Mouse (Mus musculus): ENCODE data around the gene Ppp1r14c. TPM values are rescaled to one million over a fixed set of nuclear protein-coding genes. Genes with fewer than 3 reads are reported as not detected.

Ppp1r14c gene
- 2.7 and 3.0 TPM in 2 replicates for polyA plus RNA-seq (2014; fragmentation: Nextera tagmentation; extraction: Ambion mirVana)

GRCm38 (mm10) chr10:3366036-3366869 is at the start of gene Ppp1r14c:
Gene Ppp1r14c (plus strand): TSS chr10:3366057.
- H3K4me3 ChIP-seq (ENCODE audit: low read depth, low read length) = peak within 1 kb of the TSS; percentile 56
- no peaks in the 10 kb centered on the region for H3K36me3 ChIP-seq (ENCODE audit: control insufficient read depth, insufficient read depth, low read length)
- no peak within 1 kb of the TSS for H3K9ac ChIP-seq (replicated peaks; ENCODE audit: low read depth, low read length)
- no peak within 1 kb of the TSS for H3K27ac ChIP-seq (ENCODE audit: low read length)
- peaks cover 9% of the 10 kb centered on the region; the same call in 1 of the 2 replicates for H3K4me1 ChIP-seq (ENCODE audit: control insufficient read depth, insufficient read depth, low read length)
- H3K27me3 ChIP-seq (ENCODE audit: control insufficient read depth, insufficient read depth, low read length) = peaks cover 4% of the 10 kb centered on the region; the same call in 1 of the 2 replicates
- ATAC-seq (ENCODE audit: insufficient number of reproducible peaks, insufficient read depth, low FRiP score, low read depth) = peak; percentile 69; the same call in 1 of the 2 replicates
- H3K9me3 ChIP-seq (ENCODE audit: control insufficient read depth, low read depth, low read length) = no peaks in the 10 kb centered on the region
- peak within 1 kb of the TSS; percentile 98 for H3K4me2 ChIP-seq (replicated peaks; ENCODE audit: low read depth, low read length)
- under 1% methylated on average over 74 of the region's 74 CpGs for WGBS

- WGBS = 88% methylated on average over 2 of the region's 2 CpGs
- no peaks in the 10 kb centered on the region for H3K9me3 ChIP-seq (ENCODE audit: control insufficient read depth, low read depth, low read length)
- H3K4me2 ChIP-seq (replicated peaks; ENCODE audit: low read depth, low read length) = no peak overlapping the region
- no peak for ATAC-seq (ENCODE audit: insufficient number of reproducible peaks, insufficient read depth, low FRiP score, low read depth)
- no peaks in the 10 kb centered on the region for H3K4me1 ChIP-seq (ENCODE audit: control insufficient read depth, insufficient read depth, low read length)
- H3K27me3 ChIP-seq (ENCODE audit: control insufficient read depth, insufficient read depth, low read length) = no peaks in the 10 kb centered on the region
- no peaks in the 10 kb centered on the region for H3K36me3 ChIP-seq (ENCODE audit: control insufficient read depth, insufficient read depth, low read length)
- no peak overlapping the region for H3K9ac ChIP-seq (replicated peaks; ENCODE audit: low read depth, low read length)
- H3K27ac ChIP-seq (ENCODE audit: low read length) = no peak overlapping the region
- no peak overlapping the region for H3K4me3 ChIP-seq (ENCODE audit: low read depth, low read length)
These were observed 44.5 kb upstream of the Ppp1r14c start for GRCm38 (mm10) chr10:3321406-3321805.

- Histone ChIP-seq H3K4me2 (replicated peaks; ENCODE audit: low read depth, low read length) (no peak overlapping the region), H3K4me3 (ENCODE audit: low read depth, low read length) (no peak overlapping the region), H3K9me3 (ENCODE audit: control insufficient read depth, low read depth, low read length) (no peaks in the 10 kb centered on the region), H3K4me1 (ENCODE audit: control insufficient read depth, insufficient read depth, low read length) (no peaks in the 10 kb centered on the region), H3K9ac (replicated peaks; ENCODE audit: low read depth, low read length) (no peak overlapping the region), H3K27ac (ENCODE audit: low read length) (no peak overlapping the region), H3K36me3 (ENCODE audit: control insufficient read depth, insufficient read depth, low read length) (no peaks in the 10 kb centered on the region), H3K27me3 (ENCODE audit: control insufficient read depth, insufficient read depth, low read length) (no peaks in the 10 kb centered on the region)
- no peak for ATAC-seq (ENCODE audit: insufficient number of reproducible peaks, insufficient read depth, low FRiP score, low read depth)
- 80% methylated on average over 1 of the region's 1 CpGs for WGBS
These were observed 40.4 kb upstream of the Ppp1r14c start for GRCm38 (mm10) chr10:3325447-3325846.

- Histone ChIP-seq H3K27me3 (ENCODE audit: control insufficient read depth, insufficient read depth, low read length) (no peaks in the 10 kb centered on the region), H3K27ac (ENCODE audit: low read length) (no peak overlapping the region), H3K4me1 (ENCODE audit: control insufficient read depth, insufficient read depth, low read length) (no peaks in the 10 kb centered on the region), H3K4me3 (ENCODE audit: low read depth, low read length) (no peak overlapping the region), H3K36me3 (ENCODE audit: control insufficient read depth, insufficient read depth, low read length) (no peaks in the 10 kb centered on the region), H3K9ac (replicated peaks; ENCODE audit: low read depth, low read length) (no peak overlapping the region), H3K4me2 (replicated peaks; ENCODE audit: low read depth, low read length) (no peak overlapping the region), H3K9me3 (ENCODE audit: control insufficient read depth, low read depth, low read length) (no peaks in the 10 kb centered on the region; the same call in 1 of the 2 replicates)
- WGBS = 30% methylated on average over 3 of the region's 3 CpGs
- ATAC-seq (ENCODE audit: insufficient number of reproducible peaks, insufficient read depth, low FRiP score, low read depth) = no peak
These were observed 33.0 kb upstream of the Ppp1r14c start for GRCm38 (mm10) chr10:3332880-3333279.

- Histone ChIP-seq H3K36me3 (ENCODE audit: control insufficient read depth, insufficient read depth, low read length) (no peaks in the 10 kb centered on the region), H3K9ac (replicated peaks; ENCODE audit: low read depth, low read length) (no peak overlapping the region)
These were observed 31.3 kb upstream of the Ppp1r14c start for GRCm38 (mm10) chr10:3334570-3334969.

GRCm38 (mm10) chr10:3336729-3337329 is 29.0 kb upstream of the Ppp1r14c start:
- Histone ChIP-seq H3K4me3 (ENCODE audit: low read depth, low read length) (no peak overlapping the region), H3K9ac (replicated peaks; ENCODE audit: low read depth, low read length) (no peak overlapping the region), H3K27me3 (ENCODE audit: control insufficient read depth, insufficient read depth, low read length) (no peaks in the 10 kb centered on the region), H3K27ac (ENCODE audit: low read length) (no peak overlapping the region), H3K4me1 (ENCODE audit: control insufficient read depth, insufficient read depth, low read length) (no peaks in the 10 kb centered on the region), H3K4me2 (replicated peaks; ENCODE audit: low read depth, low read length) (no peak overlapping the region), H3K36me3 (ENCODE audit: control insufficient read depth, insufficient read depth, low read length) (no peaks in the 10 kb centered on the region), H3K9me3 (ENCODE audit: control insufficient read depth, low read depth, low read length) (no peaks in the 10 kb centered on the region)
- 59% methylated on average over 7 of the region's 7 CpGs for WGBS
- ATAC-seq (ENCODE audit: insufficient number of reproducible peaks, insufficient read depth, low FRiP score, low read depth) = no peak

More at GRCm38 (mm10) chr10:3334570-3334969, 31.3 kb upstream of the Ppp1r14c start:
- no peak overlapping the region for H3K4me3 ChIP-seq (ENCODE audit: low read depth, low read length)
- H3K4me2 ChIP-seq (replicated peaks; ENCODE audit: low read depth, low read length) = no peak overlapping the region
- no peaks in the 10 kb centered on the region for H3K27me3 ChIP-seq (ENCODE audit: control insufficient read depth, insufficient read depth, low read length)
- ATAC-seq (ENCODE audit: insufficient number of reproducible peaks, insufficient read depth, low FRiP score, low read depth) = no peak
- no peak overlapping the region for H3K27ac ChIP-seq (ENCODE audit: low read length)
- no peaks in the 10 kb centered on the region; the same call in 1 of the 2 replicates for H3K9me3 ChIP-seq (ENCODE audit: control insufficient read depth, low read depth, low read length)
- H3K4me1 ChIP-seq (ENCODE audit: control insufficient read depth, insufficient read depth, low read length) = no peaks in the 10 kb centered on the region

GRCm38 (mm10) chr10:3337330-3337901 is 28.4 kb upstream of the Ppp1r14c start:
- Histone ChIP-seq H3K27ac (ENCODE audit: low read length) (no peak overlapping the region), H3K4me1 (ENCODE audit: control insufficient read depth, insufficient read depth, low read length) (no peaks in the 10 kb centered on the region), H3K9ac (replicated peaks; ENCODE audit: low read depth, low read length) (no peak overlapping the region), H3K4me2 (replicated peaks; ENCODE audit: low read depth, low read length) (no peak overlapping the region), H3K9me3 (ENCODE audit: control insufficient read depth, low read depth, low read length) (no peaks in the 10 kb centered on the region), H3K36me3 (ENCODE audit: control insufficient read depth, insufficient read depth, low read length) (no peaks in the 10 kb centered on the region), H3K27me3 (ENCODE audit: control insufficient read depth, insufficient read depth, low read length) (no peaks in the 10 kb centered on the region), H3K4me3 (ENCODE audit: low read depth, low read length) (no peak overlapping the region)
- WGBS = 45% methylated on average over 2 of the region's 2 CpGs
- no peak for ATAC-seq (ENCODE audit: insufficient number of reproducible peaks, insufficient read depth, low FRiP score, low read depth)

GRCm38 (mm10) chr10:3345706-3346105 is 20.2 kb upstream of the Ppp1r14c start:
- H3K4me3 ChIP-seq (ENCODE audit: low read depth, low read length) = no peak overlapping the region
- H3K27me3 ChIP-seq (ENCODE audit: control insufficient read depth, insufficient read depth, low read length) = no peaks in the 10 kb centered on the region
- 55% methylated on average over 5 of the region's 5 CpGs for WGBS
- H3K36me3 ChIP-seq (ENCODE audit: control insufficient read depth, insufficient read depth, low read length) = no peaks in the 10 kb centered on the region
- no peaks in the 10 kb centered on the region for H3K9me3 ChIP-seq (ENCODE audit: control insufficient read depth, low read depth, low read length)
- H3K9ac ChIP-seq (replicated peaks; ENCODE audit: low read depth, low read length) = no peak overlapping the region
- ATAC-seq (ENCODE audit: insufficient number of reproducible peaks, insufficient read depth, low FRiP score, low read depth) = no peak
- no peak overlapping the region for H3K4me2 ChIP-seq (replicated peaks; ENCODE audit: low read depth, low read length)
- no peak overlapping the region for H3K27ac ChIP-seq (ENCODE audit: low read length)
- H3K4me1 ChIP-seq (ENCODE audit: control insufficient read depth, insufficient read depth, low read length) = no peaks in the 10 kb centered on the region

Data from stomach, embryonic 14.5 days (tissue).